Mouse (Mus musculus) c-Kit-positive CD71-negative TER-119-negative erythroid progenitor cells, embryonic 14.5 days (primary cell): ENCODE results near the gene Pax5.

Experiments
- DNase-seq: peaks from one replicate; pipeline ENCODE4 v3.0.0-alpha.2; 2013; ENCODE audit warnings: low read depth

Gene Pax5

DNA sequence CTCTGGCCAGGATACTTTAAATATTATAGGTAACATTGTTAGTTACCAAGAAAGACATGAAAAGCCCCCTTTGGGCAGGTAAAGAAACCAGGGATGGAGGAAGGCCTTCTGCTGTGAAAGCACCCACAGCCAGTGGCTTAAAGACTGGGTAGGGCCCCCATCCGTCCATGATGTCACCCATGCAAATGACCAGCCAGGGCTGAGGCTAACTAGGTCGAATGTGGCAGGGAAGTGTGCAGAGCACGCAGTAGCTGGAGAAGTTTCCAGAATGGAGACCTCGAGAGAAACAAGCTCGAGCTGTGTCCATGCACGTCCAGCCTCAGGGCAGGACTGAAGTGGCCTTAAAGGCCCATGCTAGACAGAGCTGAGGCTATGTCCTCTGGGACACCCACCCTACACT is 42.9 kb downstream of the Pax5 start:
- no peak for DNase-seq

GRCm38 (mm10) chr4:44664767-44665056 is 45.6 kb downstream of the Pax5 start:
- DNase-seq = no peak

DNA sequence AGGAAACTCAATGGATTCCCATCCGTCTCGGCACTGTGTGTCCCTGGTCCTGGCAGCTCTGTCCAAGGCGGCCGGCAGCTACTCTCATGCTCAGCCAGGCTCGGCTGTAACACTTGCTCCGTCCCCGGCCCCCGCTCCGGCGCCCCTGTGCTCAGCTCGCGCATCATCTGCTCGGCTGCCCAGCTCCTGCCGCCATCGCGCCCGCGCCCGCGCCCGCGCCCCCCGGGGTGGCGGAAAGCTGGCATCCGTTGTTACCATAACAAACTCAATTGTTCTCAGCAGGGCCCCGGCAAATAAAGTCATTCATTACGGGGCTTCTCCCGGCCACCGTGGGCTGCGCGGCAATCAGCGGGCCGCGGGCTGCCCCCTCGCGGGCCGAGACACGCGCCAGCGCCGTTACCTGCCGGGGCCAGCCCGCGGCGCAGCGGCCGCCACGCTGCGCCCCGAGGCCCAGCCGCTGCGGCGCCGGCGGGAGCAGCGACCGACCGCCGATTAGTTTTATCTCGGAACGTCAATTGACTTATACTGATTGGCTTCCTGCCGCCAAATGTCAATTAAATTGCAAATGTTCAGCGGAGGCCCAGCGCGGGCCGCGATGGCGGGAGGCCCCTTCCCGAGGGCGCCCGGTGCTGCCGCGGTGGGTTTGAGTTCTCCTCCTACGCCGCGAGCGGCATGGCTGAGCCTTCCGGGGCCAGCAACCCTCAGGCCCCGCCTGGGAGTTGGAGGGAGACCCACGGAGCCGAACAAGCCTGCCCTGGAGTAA is 46.1 kb downstream of the Pax5 start:
- no peak for DNase-seq

GRCm38 (mm10) chr4:44663489-44663888 is 46.8 kb downstream of the Pax5 start:
- DNase-seq = no peak

- no peak for DNase-seq
These were observed 65.1 kb downstream of the Pax5 start for GRCm38 (mm10) chr4:44645181-44645580.

DNA sequence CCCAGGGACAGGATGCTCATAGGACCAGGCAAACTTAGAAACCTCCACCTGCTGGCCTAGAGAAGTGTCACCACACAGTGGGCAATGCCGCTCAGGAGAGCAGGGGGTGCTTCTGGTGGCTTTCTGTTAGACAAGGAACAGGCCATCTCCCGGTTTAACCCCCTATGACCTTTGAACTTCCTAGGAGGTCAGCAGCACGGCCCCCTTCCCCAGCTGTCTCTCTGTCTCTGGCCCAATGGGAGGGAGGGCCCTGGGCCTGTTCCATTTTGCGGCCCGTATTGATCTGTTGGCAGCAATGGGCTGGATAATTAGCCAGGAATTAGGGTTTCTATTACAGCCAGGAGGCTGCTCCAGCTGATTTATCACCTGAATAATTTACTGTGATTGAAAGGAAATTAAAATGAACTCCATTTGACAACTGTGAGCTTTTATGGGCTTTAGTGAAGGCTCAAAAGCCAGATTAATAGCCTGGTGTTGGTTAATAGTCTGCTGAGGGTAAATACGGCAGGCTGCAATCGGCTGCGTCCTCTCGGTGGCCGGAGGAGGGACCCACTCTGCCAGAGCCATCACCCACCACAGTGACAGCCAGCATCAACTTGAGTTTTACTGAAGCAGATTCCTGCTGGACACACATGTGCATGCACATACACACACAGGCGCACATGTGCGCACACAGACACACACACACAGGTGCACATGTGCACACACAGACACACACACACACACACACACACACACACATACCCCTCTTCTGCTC is 68.3 kb downstream of the Pax5 start:
- DNase-seq = no peak

- no peak for DNase-seq
These were observed 74.7 kb downstream of the Pax5 start for GRCm38 (mm10) chr4:44635618-44636017.

GRCm38 (mm10) chr4:44633694-44634524 is 76.4 kb downstream of the Pax5 start:
- no peak for DNase-seq

- no peak for DNase-seq
These were observed 80.2 kb downstream of the Pax5 start for GRCm38 (mm10) chr4:44630059-44630458.

DNA sequence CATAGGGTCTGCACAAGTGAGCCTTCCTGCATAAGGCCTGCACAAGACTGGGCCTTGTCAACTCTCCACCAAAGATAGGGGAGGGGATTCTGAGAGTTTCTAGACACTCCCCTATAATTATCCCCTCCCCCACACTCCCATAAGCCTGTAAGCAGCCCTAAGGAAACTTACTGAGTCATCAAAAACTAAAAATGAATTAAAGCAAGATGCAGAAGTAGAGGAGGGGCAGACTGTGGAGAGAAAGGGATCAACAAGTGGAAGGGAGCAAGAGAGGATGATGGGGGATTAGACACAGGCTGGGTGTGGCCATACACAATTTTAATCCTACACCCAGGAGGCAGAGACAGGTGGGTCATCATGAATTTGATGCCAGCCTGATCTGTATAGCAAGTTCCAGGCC is 82.4 kb downstream of the Pax5 start:
- no peak for DNase-seq

DNA sequence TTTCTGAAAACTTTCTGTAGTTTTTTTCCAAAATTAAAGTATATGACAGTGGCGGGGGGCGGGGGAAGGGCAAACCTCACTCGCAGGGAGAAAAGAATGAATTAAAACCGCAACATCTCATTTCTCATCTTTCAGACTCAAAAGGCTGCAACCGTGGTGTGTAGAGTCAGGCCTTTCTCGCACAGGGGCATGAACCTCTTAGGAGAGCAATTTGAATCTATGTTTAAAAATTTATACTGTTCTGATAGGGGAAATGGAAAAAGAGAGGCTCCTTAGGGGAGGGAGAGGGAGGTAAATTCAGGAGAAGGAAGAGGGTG is 85.2 kb downstream of the Pax5 start:
- DNase-seq = no peak

DNA sequence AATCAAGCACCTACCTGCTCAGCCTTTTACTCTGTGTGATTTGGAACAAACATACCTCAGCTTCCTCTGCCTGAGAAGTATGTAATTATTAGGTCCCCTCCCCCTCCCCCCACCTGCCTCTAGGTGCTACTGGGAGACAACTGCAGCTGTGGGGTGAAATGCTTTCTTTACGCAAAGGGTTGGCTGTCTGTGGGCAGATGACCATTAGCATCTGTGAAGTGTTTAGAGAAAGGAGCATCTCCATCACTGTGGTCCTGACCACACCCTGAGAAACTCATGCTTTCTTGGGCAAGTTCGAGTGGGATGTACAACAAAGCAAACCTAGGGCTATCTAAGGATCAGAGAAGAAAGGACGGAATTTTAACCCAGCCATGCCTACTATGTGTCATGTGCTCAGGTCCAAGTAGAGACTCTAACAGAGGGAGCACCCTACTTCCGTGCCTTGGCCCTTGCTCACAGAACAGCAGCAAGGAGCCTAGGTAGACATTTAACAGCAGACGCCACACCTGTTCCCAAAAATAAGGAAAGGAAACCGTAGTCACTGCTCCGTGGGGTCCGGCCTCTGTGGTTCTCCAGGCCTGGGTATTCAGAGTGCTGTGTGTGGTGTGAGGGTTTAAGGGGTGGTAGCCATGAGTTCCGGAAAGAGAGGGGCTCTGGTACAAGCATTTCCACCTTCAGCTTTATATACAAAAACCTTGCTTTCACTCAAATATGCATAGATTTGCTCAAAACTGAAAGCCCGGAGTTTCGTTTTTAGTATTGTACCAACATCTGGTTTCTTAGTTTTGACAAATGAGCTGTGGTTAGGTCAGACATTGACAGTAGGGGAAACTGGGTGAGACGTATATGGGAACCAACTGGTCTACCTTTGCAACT is 85.8 kb downstream of the Pax5 start:
- DNase-seq = no peak

DNA sequence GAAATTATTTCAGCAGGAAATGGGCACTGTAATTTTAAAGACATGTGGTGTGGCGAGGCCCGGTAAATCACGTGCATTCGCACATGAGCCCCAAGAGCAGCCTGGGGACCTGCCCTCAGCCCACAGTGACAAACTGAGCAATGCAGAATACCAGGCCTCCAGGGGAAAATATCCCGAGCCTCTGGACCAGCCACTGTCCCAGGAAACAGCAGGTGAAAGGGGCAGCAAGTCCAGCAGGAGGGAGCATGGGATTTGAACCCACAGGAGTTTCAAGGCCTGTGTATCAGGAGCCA is 86.9 kb downstream of the Pax5 start:
- no peak for DNase-seq

DNA sequence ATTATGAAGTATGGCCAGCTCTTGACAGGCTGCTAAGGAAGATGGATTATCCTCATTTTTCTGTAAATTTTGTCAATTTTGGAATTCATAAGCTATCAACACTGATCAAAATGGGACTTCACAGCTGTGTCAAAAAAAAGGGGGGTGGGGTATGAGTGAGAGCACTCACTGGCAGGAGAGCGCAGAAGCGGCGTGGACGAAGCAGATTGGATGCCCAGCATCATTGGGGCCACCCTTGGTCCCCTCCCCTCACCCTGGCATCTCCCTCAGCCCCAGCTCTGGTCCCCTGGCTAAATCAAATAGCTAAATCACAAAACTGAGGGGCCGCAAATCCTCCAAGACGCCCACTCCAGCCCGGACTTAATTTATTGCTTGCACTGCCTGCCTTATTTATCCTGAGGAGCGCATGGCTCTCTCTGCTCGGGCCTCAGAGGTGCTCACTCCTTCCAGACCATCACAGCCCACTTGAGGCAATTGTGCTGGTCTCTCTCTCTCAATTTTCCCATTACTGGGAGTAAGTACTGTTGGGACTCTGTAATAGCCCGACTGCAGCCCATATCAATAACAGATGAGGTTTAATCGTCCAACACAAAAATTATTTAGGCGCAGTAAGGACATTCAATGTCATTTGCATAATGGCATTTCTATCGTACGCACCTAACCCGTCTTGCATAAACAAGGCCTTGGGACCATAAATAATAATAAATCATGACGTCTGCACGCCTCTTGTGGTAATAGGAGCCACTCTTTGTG is 87.4 kb downstream of the Pax5 start:
- no peak for DNase-seq

DNA sequence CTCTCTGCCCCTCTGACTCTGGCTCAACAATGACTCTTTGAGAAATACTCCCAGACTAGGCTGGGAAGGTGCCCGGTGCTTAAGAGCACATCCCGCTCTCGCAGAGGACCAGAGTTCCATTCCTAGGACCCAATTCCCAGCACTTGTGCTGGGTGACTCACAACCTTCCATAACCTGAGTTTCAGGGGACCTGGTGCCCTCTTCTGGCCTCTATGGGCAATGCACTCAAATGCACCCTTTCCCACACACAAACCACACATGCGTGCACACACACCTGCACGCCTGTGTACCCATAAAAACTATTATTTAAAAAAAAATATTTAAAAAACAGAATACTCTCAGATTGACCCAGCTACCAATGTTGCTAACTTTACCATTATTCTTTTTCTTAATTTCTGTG is 90.0 kb downstream of the Pax5 start:
- no peak for DNase-seq

GRCm38 (mm10) chr4:44614066-44614667 is 96.1 kb downstream of the Pax5 start:
- no peak for DNase-seq

- DNase-seq = no peak
These were observed 97.9 kb downstream of the Pax5 start for GRCm38 (mm10) chr4:44612392-44612791.

DNA sequence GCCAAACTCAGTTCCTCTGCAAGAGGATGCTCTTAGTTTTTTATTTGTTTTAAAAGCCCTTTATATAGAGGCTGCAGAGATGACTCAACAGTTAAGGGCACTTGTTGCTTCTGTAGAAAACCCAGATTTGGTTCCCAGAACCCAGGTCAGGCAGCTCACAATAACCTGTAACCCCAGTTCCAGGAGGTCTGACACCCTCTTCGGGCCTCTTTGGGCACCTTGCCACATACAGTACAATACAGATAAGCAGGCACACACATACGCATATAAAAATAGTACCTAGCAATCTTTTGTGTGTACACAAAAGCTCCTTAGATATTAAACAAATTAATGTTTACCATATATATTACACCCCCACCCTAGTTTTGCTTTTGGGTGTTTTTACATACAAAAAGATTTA is 104.8 kb downstream of the Pax5 start:
- DNase-seq = no peak

- no peak for DNase-seq
These were observed 108.0 kb downstream of the Pax5 start for GRCm38 (mm10) chr4:44602257-44602801.

DNA sequence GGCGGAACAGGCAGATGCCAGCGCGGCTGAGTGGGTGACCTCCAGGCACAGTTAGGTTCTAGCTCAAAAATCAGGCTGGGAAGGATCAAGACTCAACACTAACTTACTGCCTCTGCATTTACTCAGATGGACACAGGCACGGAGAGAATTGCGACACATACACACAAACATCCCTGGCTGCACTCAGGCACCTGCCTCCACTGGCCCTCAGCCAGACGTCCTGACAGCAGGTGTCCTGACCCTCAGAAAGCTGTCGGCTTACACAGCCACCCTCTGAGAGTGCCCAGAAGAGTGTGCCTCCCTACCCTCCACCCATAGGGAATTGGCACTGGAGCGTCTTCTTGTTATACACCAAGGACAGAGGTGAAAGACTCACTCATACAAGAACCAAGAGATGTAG is 108.9 kb downstream of the Pax5 start:
- no peak for DNase-seq

DNA sequence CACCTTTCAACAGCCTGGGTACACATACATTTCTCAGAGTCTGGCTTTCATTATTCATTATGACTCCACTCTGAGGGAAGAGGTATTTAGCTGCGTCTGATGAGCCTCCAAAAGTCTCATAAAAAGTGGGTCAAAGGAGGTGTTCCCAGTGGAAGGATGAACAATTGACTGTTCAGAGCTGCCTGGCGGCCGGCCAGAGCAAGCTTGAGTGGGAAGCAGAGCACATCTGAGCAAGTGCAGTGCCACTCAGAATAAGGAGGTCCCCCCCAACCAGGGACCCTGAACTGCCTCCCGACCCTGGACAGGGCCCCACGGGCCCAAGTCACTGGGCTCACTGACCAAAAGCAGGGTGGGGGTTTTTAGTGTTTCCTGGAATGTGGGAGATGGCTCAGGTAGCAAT is 109.4 kb downstream of the Pax5 start:
- no peak for DNase-seq
